Mouse (Mus musculus) thymus, postnatal 25 days (tissue): ENCODE measurements around the gene Kdm8.

Experiments
- DNase-seq: peaks from one replicate; pipeline ENCODE4 v3.0.0; 2022

Kdm8 gene

DNA sequence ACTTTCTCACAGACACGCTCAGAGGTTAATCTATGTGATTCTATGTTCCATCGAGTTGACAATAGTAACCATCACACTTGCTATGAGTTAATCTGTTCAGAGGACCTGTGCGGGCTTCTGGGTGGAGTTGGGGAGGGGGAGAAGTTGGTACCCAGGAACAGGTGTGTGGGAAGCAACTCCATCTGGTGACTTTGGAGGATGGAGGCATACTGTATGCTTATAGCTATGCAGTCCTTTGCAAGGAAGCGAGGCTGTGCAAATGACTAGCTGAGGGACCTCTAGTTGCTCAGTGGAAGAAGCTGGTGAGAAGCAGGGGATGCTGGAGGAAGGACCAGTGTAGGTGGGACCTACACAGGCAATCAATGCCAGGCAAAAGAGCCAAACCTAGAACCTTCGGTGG lies 60.1 kb downstream of the Kdm8 start:
- DNase-seq: no peak

DNA sequence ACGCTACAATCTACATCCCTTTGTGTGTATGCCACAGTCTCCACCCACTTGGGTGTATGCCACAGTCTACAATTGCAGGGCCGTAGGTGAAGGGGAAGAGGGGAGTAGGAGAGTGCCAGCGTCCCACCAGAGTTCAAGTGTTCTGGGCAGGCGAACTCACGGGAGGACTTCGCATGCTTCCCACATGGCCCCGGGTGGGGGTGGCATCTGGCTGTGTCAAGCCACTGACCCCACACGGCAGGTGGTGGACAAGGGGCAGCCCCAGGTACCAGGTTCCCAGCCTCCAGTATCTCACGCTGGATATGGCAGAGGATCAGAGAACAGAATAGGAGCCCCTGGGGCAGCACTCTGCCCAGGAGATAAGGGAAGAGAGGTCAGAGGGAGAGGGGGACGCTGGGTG lies 61.1 kb downstream of the Kdm8 start:
- DNase-seq: no peak

DNA sequence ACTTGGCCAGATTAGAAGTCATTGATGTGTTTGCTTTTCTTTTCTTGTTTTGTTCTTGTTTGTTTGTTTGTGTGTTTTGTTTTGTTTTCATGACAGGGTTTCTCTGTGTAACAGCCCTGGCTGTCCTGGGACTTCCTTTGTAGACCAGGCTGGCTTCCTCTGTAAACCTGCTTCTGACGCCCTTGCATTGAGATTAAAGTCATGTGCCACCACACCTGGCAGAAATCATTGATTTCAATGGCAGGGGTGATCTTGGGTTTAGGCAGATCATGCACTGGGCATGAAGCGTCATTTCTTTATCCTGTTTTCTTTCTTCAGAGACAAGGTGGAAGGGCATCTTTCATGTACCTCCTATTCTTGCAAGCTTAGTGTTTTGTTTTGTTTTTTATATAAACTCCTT lies 62.8 kb downstream of the Kdm8 start:
- no peak for DNase-seq

GRCm38 (mm10) chr7:125511432-125511831 lies 67.0 kb downstream of the Kdm8 start:
- no peak for DNase-seq

DNA sequence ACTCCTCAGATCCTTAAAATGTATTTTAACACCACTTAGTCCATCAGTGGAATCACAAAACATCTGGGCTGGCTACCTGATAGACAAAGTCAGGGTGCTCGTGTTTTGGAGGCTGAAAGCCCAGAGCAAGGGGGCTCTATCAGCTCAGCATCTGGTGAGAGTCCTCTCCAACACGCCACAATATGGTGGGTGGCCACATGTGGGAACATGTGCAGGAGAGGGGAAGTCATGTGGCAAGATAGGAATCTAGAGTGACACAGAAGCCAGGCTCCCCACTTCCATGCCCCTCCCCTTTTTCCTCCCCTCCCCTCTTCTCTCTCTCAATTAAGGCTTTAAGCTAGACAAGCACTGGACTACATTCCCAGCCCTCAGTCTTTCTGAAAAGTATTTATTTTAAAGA lies 67.4 kb downstream of the Kdm8 start:
- DNase-seq: no peak
